Mouse (Mus musculus) ZHBTc4 (cell line): ENCODE results near the gene Gm10272.
"Not testable (repeated sequence)": the region's sequence is repeated elsewhere in the genome, so short reads cannot be mapped to it uniquely, and the experiment has no call there.

Source experiments
- DNase-seq: peaks from one replicate; pipeline ENCODE4 v3.0.0-alpha.2; 2011; ENCODE audit warnings: low read depth, low spot score

The Gm10272 gene

GRCm38 (mm10) chr10:77728280-77728679 lies 21.9 kb downstream of the Gm10272 start:
- peak; percentile 15 for DNase-seq

GRCm38 (mm10) chr10:77729241-77729640 lies 22.8 kb downstream of the Gm10272 start:
- peak; percentile 69 for DNase-seq

DNA sequence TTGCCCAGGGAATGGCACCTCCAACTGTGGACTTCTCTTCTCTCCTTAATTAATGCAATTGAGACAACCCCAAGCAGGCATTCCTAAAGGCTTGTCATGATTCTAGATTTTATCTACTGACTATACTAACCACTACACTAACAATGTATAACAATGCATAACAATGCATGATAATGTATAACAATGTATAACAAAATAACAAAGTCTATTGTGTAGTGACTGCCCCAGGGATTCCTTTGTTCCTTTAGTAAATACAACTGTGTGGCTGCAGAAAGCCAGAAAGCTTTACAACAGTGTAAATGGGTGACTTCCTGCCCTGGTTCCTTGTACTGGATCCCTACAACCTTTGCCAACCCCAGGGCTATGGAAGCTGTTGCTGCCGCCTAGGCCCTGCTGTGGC lies 29.5 kb downstream of the Gm10272 start:
- peak; percentile 65 for DNase-seq

DNA sequence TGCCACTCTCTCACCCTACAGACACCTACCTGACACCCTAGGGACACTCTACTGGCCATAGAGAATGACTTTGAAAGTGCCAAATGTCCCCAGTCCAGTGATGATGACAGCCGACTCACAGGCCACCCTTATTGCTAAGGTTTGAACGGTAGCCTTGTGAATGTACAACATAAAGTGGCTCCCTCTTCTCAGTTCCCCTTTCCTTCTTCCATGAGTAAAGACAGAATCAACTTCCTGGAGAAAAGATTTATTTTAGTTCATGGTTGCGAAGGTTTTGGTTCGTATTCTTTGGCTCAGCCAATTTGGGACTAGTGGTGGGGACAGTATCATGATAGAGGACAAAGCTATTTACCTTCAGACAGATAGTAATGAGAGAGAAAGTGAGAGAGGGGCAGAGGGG lies 32.5 kb downstream of the Gm10272 start:
- no peak for DNase-seq

- DNase-seq, result not testable (repeated sequence)
These were observed 35.7 kb downstream of the Gm10272 start, which contains the start of gene Gm18596 for GRCm38 (mm10) chr10:77741924-77742688. Gm18596 (minus strand) TSS chr10:77742638.

GRCm38 (mm10) chr10:77750686-77751085 lies 44.3 kb downstream of the Gm10272 start:
- DNase-seq, result peak; percentile 9

GRCm38 (mm10) chr10:77751254-77751653 lies 44.8 kb downstream of the Gm10272 start, which contains the start of gene Gm9736:
Gm9736 (minus strand) TSS chr10:77751354.
- not testable (repeated sequence) for DNase-seq

GRCm38 (mm10) chr10:77752312-77752711 lies 45.9 kb downstream of the Gm10272 start:
- not testable (repeated sequence) for DNase-seq

GRCm38 (mm10) chr10:77753448-77753847 lies 47.0 kb downstream of the Gm10272 start:
- DNase-seq, result peak; percentile 47
